Mouse (Mus musculus) heart, postnatal 36 days (tissue): ENCODE data around the gene Ttpal. TPM values are rescaled to one million over a fixed set of nuclear protein-coding genes. Genes with fewer than 3 reads are reported as not detected.
"Not testable (repeated sequence)": the region's sequence is repeated elsewhere in the genome, so short reads cannot be mapped to it uniquely, and the experiment has no call there.

Source experiments
- DNase-seq, 2 experiments: peaks; one replicate each; pipeline ENCODE4 v3.0.0; 2021 to 2022
- intact Hi-C: fragments of 180-260 bp; cut with DNase I; formaldehyde crosslinking; loops from one replicate; pipeline ENCODE4 v1.15.1; 2025
- total RNA-seq, 2 experiments: library from RNA; stranded (reverse); gene quantifications; 2 replicates each; pipeline ENCODE4 v1.2.3; 2021

The Ttpal gene
- total RNA-seq, 2 experiments from 2014 or later, result 9.9 to 11.6 TPM

DNA sequence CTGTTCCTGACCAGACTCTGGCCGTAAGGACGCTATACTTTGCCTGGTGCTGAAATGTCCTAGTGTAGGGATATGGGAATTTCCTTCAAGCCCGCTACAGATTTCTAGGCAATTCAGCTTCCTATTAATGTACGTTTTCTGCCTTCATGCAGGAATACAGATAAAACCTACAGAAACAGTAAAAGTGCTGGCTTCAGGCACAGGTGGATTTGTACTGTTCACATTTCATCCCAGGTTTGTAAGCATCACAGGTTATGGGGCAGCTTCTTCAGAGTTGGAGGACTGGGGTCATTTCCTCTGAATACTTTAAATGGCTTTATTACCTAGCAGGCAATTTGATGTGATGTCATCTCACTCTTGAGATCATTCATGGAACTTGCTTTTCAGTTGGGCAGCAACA lies 15.8 kb downstream of the Ttpal start:
- intact Hi-C loops, result no loop called here
- DNase-seq, result no peak

GRCm38 (mm10) chr2:163620451-163620850 lies 18.3 kb downstream of the Ttpal start:
- intact Hi-C loops, result no loop called here
- no peak for DNase-seq

GRCm38 (mm10) chr2:163621401-163621800 lies 19.3 kb downstream of the Ttpal start:
- intact Hi-C loops, DNase-seq: not testable (repeated sequence)

GRCm38 (mm10) chr2:163631223-163631622 lies 29.1 kb downstream of the Ttpal start:
- DNase-seq, result no peak
- intact Hi-C loops, result no loop called here

DNA sequence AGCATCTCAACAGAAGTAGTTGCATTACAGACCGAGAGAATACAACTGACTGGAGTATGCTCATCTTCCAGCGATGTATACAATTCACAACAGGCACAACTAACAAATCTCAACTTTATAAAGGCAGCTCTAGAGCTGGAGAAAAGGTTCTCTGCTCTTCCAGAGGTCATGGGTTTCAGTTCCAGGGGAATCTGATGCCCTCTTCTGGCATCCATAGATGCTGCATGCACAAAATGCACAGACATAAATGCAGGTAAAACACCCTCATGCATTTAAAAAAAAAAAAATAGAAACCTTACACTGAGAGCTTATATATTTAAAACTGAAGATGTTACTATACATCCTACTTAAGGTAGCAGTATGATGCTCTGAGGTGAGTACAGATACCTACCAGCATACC lies 29.6 kb downstream of the Ttpal start:
- DNase-seq, result no peak
- intact Hi-C loops, result no loop called here

DNA sequence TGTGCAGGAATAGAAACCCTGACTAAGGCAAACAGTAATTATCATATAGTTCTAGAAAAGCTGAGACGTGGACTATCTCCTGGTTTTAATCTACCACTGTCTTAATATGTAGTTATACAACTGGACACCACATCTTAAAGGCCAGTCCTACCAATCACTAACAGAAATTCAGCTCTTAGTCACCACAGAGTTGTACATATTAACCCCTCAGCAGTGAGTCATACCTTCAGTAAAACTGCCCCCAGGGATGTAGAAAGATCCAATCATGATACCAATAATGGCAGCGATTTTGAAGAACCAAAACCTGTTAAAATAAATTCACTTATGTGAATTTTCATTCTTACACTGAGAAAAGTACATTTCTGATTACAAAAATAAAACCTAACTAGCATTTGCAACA lies 32.1 kb downstream of the Ttpal start:
- DNase-seq, result no peak
- intact Hi-C loops, result no loop called here

GRCm38 (mm10) chr2:163636057-163636456 lies 33.9 kb downstream of the Ttpal start:
- no peak for DNase-seq
- intact Hi-C loops, result no loop called here

GRCm38 (mm10) chr2:163637655-163638266 lies 35.6 kb downstream of the Ttpal start:
- DNase-seq, result no peak
- intact Hi-C loops, result no loop called here

DNA sequence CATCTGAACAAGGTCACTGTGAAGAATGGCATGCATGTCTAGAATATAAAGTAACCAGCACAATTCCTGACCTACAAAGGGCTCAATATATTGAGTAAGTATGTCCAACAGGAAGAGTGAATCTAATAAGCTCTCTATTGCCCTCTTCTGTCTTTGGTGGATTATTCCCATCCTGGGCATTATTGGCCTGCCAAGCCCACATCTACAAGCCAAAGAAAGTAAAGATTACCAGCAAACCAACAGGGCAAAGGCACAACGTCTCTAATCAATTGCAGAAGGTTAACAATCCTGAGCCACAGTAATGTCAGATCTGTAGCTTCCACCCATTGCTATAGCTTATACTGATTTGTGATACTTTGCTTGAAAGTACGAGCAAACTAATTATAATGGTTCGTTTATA lies 38.4 kb downstream of the Ttpal start:
- no peak for DNase-seq
- intact Hi-C loops, result loop anchor here (2.0 kb wide), 1 partner anchor 38 kb away; the partner anchor contains the start of gene Ttpal

- intact Hi-C loops, result loop anchor here (2.0 kb wide), 1 partner anchor 39 kb away; the partner anchor contains the start of gene Ttpal
- DNase-seq, result no peak
Measured at GRCm38 (mm10) chr2:163641681-163642080, 39.6 kb downstream of the Ttpal start.

GRCm38 (mm10) chr2:163642685-163643575 lies 40.8 kb downstream of the Ttpal start:
- intact Hi-C loops, result no loop called here
- peak; percentile 63 to 73 for DNase-seq

- no peak for DNase-seq
- intact Hi-C loops, result no loop called here
Measured at GRCm38 (mm10) chr2:163643576-163643971, 41.5 kb downstream of the Ttpal start.

DNA sequence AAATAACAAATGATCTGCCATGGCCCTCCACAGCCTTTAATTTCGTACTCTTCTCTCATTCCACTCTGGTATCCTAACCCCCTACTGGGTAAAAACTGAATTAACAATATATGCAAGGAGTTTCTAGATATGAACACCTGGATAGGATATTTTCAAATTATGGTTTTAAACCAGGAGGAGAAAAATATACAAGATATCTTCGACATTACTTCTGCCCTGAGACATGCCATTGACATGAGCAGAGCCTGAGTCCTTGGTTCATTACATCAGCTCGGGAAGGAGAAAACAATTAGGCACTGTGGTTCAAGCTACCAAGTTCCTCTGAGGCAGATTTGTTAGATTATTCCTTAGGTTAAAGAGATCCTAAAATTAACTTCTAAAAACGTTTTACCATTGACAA lies 41.9 kb downstream of the Ttpal start:
- DNase-seq, result no peak
- intact Hi-C loops, result loop anchor here (2.0 kb wide), 1 partner anchor 75 kb away; no protein-coding TSS in a partner anchor

DNA sequence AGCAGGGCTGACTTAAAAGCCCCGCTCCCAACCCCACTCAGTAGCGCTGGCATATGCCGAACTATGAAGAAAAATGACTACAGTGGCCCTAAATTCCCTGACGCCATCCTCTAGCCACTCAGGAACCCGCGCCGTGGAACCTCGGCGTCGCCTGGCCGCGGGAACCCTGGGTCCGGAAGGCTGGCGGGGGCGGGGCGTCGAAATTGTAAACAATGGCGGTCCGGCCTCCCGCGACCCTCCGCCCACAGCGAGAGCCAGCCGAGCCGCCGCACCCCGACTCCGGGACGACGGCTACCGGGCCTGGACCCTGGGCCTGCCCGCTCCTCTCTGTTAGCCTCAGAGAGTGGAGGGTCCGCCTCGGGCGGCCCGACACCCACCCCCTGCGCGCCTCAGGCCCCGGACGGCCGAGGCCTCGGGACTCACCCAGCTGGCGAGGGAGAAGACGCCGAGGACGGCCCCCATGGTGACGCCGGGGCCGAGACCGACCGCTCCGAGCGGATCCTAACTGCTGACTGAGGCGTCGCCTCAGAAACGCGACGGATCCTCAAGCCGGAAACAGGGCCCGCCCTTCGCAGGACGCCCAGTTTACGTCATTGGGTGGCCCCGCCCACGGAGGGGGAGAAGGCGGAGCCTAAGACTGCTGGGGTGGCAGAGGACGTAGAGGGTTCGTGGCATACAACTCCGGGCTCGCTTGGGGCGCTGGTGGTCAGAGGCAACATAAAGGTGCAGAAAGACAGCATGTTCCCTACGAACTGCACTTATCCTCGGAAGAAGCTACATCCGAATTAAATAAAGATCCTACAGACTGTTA lies 42.7 kb downstream of the Ttpal start, which contains the start of gene Serinc3:
TSS of gene Serinc3 (minus strand) at position 557 of the 811 bp plus-strand sequence.
- intact Hi-C loops, result loop anchor here (2.0 kb wide), 1 partner anchor 74 kb away; no protein-coding TSS in a partner anchor
- DNase-seq, result peak; percentile 100

GRCm38 (mm10) chr2:163645700-163646460 lies 43.8 kb downstream of the Ttpal start:
- intact Hi-C loops, result loop anchor here (2.0 kb wide), 1 partner anchor 73 kb away; no protein-coding TSS in a partner anchor
- no peak for DNase-seq

DNA sequence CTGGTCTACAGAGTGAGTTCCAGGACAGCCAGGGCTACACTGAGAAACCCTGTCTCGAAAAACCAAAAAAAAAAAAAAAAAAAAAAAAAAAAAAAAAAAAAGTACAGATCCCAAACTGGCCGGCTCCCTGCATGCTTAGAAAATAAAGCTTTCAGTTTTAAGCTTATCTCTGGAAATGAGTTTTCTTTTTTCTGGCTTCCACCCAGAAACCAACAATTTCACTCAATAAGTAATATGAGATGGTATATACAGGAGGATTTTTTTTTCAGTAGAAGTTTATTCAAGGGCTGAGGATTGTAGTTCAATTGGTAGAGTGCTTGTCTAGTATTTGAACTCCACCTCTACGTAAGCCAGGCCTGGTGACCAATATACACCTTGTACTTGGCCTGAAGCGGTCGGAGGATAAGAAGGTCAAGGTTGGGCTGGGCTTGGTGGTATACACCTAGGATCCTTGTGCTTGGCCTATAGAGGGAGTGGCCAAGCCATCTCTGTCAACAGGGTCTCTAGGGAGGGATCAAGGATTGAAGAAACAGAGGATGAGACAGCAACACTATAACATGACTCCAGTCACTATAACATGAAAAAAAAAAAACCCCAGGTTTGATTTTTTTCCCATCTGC lies 44.5 kb downstream of the Ttpal start:
- intact Hi-C loops, result no loop called here
- no peak for DNase-seq

GRCm38 (mm10) chr2:163655699-163656098 lies 53.6 kb downstream of the Ttpal start:
- DNase-seq, result not testable (repeated sequence)
- intact Hi-C loops, result loop anchor here (1.0 kb wide), 1 partner anchor 7 kb away; no protein-coding TSS in a partner anchor

GRCm38 (mm10) chr2:163657486-163657885 lies 55.4 kb downstream of the Ttpal start:
- no peak for DNase-seq
- intact Hi-C loops, result no loop called here
